Mouse (Mus musculus): ENCODE measurements around the gene Ptpn6.

Ptpn6 gene

GRCm38 (mm10) chr6:124738511-124739023, at the start of gene Ptpn6:
Gene Ptpn6 (minus strand): TSS chr6:124738714.
- DNase-seq (ENCODE audit: low spot score) = peak; percentile 56

GRCm38 (mm10) chr6:124787722-124788121, 49.2 kb upstream of the Ptpn6 start:
- DNase-seq (ENCODE audit: low spot score) = no peak

- DNase-seq (ENCODE audit: low spot score) = no peak
Observed at GRCm38 (mm10) chr6:124786756-124787420, 48.4 kb upstream of the Ptpn6 start.

GRCm38 (mm10) chr6:124782436-124782835, 43.9 kb upstream of the Ptpn6 start:
- DNase-seq (ENCODE audit: low spot score) = peak; percentile 78

- DNase-seq (ENCODE audit: low spot score) = no peak
Observed at GRCm38 (mm10) chr6:124780917-124781316, 42.4 kb upstream of the Ptpn6 start.

GRCm38 (mm10) chr6:124779984-124780416, 41.5 kb upstream of the Ptpn6 start:
- no peak for DNase-seq (ENCODE audit: low spot score)

- peak; percentile 86 for DNase-seq (ENCODE audit: low spot score)
Observed at GRCm38 (mm10) chr6:124779222-124779983, 40.9 kb upstream of the Ptpn6 start, which contains the start of gene Lrrc23. Gene Lrrc23 (minus strand): TSS chr6:124779727.

GRCm38 (mm10) chr6:124770511-124770910, 32.0 kb upstream of the Ptpn6 start:
- DNase-seq (ENCODE audit: low spot score) = no peak

GRCm38 (mm10) chr6:124770013-124770412, 31.5 kb upstream of the Ptpn6 start:
- DNase-seq (ENCODE audit: low spot score) = no peak

GRCm38 (mm10) chr6:124769101-124769765, 30.7 kb upstream of the Ptpn6 start, which contains the start of gene Eno2:
Gene Eno2 (minus strand): TSS chr6:124769673.
- DNase-seq (ENCODE audit: low spot score) = peak; percentile 70

- DNase-seq (ENCODE audit: low spot score) = peak; percentile 17
Observed at GRCm38 (mm10) chr6:124768704-124769044, 30.2 kb upstream of the Ptpn6 start.

- peak; percentile 46 for DNase-seq (ENCODE audit: low spot score)
Observed at GRCm38 (mm10) chr6:124767920-124768703, 29.6 kb upstream of the Ptpn6 start.

GRCm38 (mm10) chr6:124767536-124767919, 29.0 kb upstream of the Ptpn6 start:
- no peak for DNase-seq (ENCODE audit: low spot score)

- no peak for DNase-seq (ENCODE audit: low spot score)
Observed at GRCm38 (mm10) chr6:124765951-124766350, 27.4 kb upstream of the Ptpn6 start.

- peak; percentile 91 for DNase-seq (ENCODE audit: low spot score)
Observed at GRCm38 (mm10) chr6:124759259-124759658, 20.7 kb upstream of the Ptpn6 start.

- DNase-seq (ENCODE audit: low spot score) = no peak
Observed at GRCm38 (mm10) chr6:124758849-124759232, 20.3 kb upstream of the Ptpn6 start.

- DNase-seq (ENCODE audit: low spot score) = peak; percentile 75
Observed at GRCm38 (mm10) chr6:124757909-124758848, 19.7 kb upstream of the Ptpn6 start.

GRCm38 (mm10) chr6:124757351-124757880, 18.9 kb upstream of the Ptpn6 start:
- DNase-seq (ENCODE audit: low spot score) = peak; percentile 33

GRCm38 (mm10) chr6:124756652-124757350, 18.3 kb upstream of the Ptpn6 start:
- peak; percentile 80 for DNase-seq (ENCODE audit: low spot score)

Data from embryo, embryonic 10.5 days (tissue).